Mouse (Mus musculus) 3134 (cell line): Measurements from ENCODE around the gene Rnf186.
A peak's percentile ranks its signal among the peaks of the same experiment; 100 is the strongest.

ENCODE experiments used
- DNase-seq: peaks from one replicate; pipeline ENCODE4 v3.0.0-alpha.2; 2011; ENCODE audit warnings: low spot score; ENCODE audit not compliant: insufficient read length; ENCODE audit errors: extremely low read depth

Gene Rnf186

GRCm38 (mm10) chr4:138966866-138967265 lies at the start of gene Rnf186:
Gene Rnf186 (plus strand): TSS chr4:138967112.
- no peak for DNase-seq

GRCm38 (mm10) chr4:138917282-138917681 lies 49.6 kb upstream of the Rnf186 start:
- no peak for DNase-seq

- DNase-seq: no peak
These were observed 45.4 kb upstream of the Rnf186 start for GRCm38 (mm10) chr4:138921254-138922130.

DNA sequence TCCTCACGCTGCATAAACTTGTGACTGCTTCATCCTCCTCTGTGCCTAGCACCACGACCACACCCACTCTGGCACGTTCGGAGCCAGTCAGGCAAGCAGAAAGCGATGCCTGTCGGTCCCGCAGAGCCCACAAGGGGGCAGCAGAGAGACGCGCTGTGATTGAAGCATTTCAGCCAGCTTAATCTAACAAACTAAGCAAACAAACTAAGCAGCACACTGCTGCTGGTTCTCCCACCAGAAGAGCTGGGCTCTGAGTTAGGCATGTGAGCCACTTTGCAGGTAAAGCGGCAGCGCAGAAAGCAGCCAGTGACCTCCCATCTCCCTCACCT lies 44.8 kb upstream of the Rnf186 start:
- peak; percentile 80 for DNase-seq

DNA sequence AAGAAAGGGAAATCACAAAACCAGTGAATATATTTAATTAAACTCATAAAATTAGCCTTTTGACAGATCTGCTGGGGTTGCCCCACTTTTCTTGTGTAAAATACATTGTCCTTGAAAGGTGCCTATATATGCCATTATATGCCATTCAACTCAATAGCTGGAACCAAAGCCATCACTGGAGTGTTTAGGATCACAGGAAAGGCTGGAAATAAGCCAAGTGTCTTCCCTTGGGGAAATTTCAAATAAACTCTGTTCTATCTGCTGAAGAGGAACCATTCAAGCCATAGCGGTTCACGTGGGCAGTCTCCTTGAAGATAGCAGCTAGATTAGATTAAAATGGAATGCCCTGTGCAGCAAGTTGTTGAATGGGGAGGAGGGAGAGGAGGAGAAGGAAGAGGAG lies 41.4 kb upstream of the Rnf186 start:
- no peak for DNase-seq

DNA sequence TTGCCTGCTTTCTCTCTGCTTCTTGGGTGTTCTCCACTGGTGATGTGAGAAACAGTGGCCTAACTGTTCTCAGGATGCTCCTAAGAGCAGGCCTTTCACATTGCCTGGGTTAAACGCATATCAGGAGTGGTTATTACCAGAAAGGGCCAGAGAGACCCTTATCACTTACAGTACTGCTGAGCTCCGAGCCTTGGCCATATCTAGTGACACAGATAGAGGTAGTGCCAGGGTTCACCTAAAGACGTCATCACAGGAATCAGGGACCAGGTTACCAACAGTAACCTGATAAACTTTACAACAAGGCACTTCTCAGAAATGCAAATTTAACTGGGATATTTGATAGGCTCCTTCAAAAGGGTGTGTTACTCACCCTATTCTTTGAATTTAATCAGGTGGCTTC lies 33.0 kb upstream of the Rnf186 start:
- DNase-seq: no peak

- DNase-seq: no peak
These were observed 32.3 kb upstream of the Rnf186 start for GRCm38 (mm10) chr4:138934456-138935145.

DNA sequence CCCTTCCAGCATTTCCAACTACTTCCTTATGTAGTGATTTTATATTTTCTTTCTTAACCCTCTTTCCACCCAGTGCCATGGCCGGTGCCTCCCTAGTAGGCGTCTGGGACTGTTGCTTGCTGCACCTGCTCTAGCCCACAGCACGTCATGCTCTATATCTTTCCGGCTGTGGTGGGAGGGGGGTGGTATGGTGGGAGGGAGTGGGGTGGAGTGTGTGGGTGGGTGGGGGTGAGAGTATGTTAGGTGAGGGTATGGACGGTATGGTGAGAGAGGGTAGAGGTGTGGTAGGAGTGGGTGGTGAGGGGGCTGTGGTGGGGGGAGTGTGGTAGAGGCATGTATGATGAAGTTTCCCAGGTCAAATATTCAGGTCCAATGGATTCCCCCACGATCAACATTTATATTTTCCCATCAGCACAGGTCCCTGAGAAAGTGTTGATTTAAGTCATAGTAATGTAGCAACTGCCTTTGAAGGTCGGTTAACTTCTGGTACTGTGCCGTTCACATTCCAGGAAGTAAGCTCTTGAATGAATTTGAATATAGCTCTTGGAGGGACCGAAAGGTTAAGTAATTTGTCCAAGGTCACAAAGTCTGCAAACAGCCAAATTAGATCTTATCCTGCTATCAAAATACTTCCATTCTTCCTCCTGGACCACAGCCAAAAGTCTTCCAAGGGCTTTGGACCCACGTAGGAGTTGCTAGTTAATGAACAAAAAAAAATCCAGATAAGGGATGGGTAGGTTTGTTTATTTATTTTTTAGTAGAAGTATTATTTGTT lies 28.2 kb upstream of the Rnf186 start:
- DNase-seq: no peak

- peak; percentile 31 for DNase-seq
These were observed 27.4 kb upstream of the Rnf186 start for GRCm38 (mm10) chr4:138939481-138939880.

- no peak for DNase-seq
These were observed 25.5 kb upstream of the Rnf186 start for GRCm38 (mm10) chr4:138941401-138941800.

GRCm38 (mm10) chr4:138941966-138942365 lies 24.9 kb upstream of the Rnf186 start:
- DNase-seq: no peak

- peak; percentile 68 for DNase-seq
These were observed 23.2 kb upstream of the Rnf186 start for GRCm38 (mm10) chr4:138943730-138944129.

GRCm38 (mm10) chr4:138948257-138948656 lies 18.7 kb upstream of the Rnf186 start:
- DNase-seq: no peak

DNA sequence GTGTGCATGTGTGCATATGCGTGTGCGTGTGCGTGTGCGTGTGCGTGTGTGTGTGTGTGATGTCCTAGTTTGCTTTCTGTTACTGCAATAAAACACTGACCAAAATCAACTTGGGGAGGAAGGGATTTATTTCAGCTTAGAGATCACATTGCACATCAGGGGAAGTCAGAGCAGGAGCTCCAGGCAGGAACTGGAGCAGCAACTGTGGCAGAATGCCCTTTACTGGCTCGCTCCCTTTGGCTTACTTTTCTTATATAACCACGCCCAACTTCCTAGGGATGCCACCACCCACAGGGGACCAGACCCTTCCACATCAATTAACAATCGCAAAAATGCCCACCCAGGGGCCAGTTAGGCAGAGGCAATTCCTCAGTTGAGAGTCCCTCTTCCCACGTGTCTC lies 8.3 kb upstream of the Rnf186 start:
- DNase-seq: no peak

GRCm38 (mm10) chr4:138959120-138959519 lies 7.8 kb upstream of the Rnf186 start:
- no peak for DNase-seq

GRCm38 (mm10) chr4:138959926-138960325 lies 7.0 kb upstream of the Rnf186 start:
- DNase-seq: no peak

GRCm38 (mm10) chr4:138962719-138963118 lies 4.2 kb upstream of the Rnf186 start:
- no peak for DNase-seq

GRCm38 (mm10) chr4:138965871-138966270 lies 1.0 kb upstream of the Rnf186 start:
- DNase-seq: no peak

GRCm38 (mm10) chr4:138967485-138967884 lies 573 bp downstream of the Rnf186 start:
- DNase-seq: no peak

- no peak for DNase-seq
These were observed 2.1 kb downstream of the Rnf186 start for GRCm38 (mm10) chr4:138968772-138969556.

DNA sequence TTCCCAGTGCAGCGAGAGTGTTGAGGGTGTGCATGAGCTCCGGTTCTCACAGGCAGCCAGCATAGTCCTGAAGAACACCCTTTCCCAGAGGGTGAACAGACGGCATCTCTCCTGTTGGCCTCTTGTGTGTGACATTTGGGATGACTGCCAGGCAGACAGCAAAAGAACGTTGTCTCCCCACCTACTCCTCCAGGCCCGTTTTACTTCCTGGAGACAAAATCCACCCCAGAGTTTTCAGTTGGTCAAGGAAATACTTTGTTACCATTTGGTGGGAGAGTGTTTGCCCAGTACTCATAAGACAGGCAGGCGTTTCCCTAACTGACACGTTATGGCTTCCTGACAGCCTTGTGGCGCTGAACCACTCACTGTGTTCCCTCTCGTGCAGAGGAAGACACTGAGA lies 2.8 kb downstream of the Rnf186 start:
- DNase-seq: no peak
